Mouse (Mus musculus) cerebellum, postnatal 10 days (tissue): ENCODE results near the gene Mup19.
A peak's percentile ranks its signal among the peaks of the same experiment; 100 is the strongest.
"Not testable (repeated sequence)": the region's sequence is repeated elsewhere in the genome, so short reads cannot be mapped to it uniquely, and the experiment has no call there.

Experiments used
- DNase-seq, 2 experiments: peaks; one replicate each; pipeline ENCODE4 v3.0.0; 2021; ENCODE audit warnings: mixed read lengths in 2 of 2

Gene Mup19

DNA sequence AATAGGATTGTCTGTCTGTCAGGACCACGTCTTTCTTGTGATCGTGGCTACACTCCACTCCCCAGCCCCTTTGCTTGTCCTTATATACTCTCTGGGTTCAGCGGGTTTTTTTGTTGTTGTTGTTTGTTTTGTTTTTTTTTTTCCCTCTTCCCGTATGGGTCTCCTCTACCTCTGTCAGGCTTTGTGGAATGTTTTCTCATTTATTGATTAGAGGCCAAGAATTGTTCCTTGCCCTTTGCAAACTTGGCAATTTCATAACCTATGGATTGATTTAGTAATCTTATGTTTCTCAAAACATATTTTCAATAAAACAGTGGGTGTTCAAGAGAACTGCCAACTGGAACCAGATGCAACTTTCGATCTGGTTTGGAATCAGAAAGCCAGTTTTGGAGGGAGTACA lies at the start of gene Mup19:
TSS of gene Mup19 (minus strand) at position 101 of the 400 bp plus-strand sequence.
- not testable (repeated sequence) for DNase-seq

DNA sequence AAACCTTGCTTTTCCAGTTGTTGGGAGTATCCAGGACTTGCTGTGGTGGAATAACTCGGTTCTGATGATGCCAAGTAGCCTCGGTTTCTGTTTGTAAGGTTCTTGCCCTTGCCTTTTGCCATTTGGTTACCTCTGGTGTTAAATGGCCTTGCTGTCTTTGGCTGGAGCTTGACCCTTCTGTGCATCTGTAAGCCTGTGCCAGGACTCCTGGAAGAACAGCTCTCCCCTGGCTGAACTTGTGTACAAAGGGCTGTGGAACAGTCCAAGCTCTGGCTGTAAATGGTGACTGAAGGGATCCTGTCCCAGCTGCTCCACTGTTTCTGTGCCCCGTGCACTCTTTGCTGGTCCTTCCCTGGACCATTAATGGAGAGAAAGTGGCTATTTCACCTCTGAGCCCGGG lies 47.1 kb upstream of the Mup19 start:
- DNase-seq, result no peak

- no peak for DNase-seq
These were observed 41.1 kb upstream of the Mup19 start for GRCm38 (mm10) chr4:61823185-61823584.

DNA sequence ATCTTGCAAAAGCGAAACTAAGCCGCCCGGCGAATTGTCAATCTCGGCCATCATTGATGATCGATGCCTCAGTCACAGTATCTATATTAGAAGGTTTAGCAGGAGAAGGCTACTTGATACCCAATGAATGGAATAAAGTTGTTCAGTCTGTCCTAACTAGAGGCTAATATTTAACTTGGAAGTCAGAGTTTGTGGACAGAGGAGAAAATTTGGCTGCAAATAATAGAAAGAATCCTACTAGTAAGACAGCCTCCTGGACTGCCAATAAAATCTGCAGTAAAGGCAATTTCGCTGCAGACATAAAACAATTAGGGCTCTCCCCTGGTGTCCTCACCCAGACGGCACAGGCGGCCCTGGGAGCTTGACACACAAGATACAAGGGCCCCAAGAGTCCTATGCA lies 40.5 kb upstream of the Mup19 start:
- not testable (repeated sequence) for DNase-seq

DNA sequence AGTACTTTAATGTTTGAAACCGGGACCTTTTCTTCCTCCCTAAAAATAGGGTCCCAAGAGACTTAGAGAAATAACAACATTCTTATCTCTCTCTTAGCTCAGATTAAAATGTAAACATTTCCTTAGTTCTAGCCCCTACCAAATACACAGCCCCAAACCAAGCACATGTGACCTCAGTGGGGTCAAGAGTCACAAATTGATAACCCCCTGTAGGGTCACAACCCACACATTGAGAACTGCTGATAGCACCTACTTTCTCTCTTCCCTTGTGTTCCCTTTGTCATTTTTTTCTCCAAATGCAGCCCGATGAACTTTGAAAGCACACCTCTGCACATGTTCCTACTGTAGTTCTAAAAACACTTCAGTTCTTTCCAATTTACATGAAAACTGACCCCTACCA lies 33.5 kb upstream of the Mup19 start:
- no peak for DNase-seq

DNA sequence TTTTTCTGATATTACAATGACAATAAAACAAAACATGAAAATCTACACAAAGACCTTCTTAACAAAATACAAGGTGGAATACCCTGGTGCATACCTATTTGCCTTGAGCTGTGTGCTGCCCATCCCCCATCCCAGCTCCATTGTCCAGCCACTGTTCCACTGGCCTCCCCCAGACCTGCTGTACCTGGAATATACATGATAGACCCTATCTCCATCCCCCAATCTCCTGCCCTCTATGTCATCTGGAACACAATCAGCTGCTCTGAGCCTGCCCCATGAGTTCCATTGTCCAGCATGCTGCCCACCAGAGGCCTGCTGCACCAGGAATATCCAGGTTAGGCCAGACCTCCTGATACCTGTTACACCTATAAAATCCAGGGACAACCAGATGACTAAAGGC lies 31.4 kb upstream of the Mup19 start:
- DNase-seq, result no peak

- DNase-seq, result peak; percentile 57 to 61
These were observed 29.1 kb upstream of the Mup19 start for GRCm38 (mm10) chr4:61811193-61811592.

GRCm38 (mm10) chr4:61808926-61809325 lies 26.9 kb upstream of the Mup19 start:
- not testable (repeated sequence) for DNase-seq

GRCm38 (mm10) chr4:61789699-61790098 lies 7.6 kb upstream of the Mup19 start:
- DNase-seq, result not testable (repeated sequence)

DNA sequence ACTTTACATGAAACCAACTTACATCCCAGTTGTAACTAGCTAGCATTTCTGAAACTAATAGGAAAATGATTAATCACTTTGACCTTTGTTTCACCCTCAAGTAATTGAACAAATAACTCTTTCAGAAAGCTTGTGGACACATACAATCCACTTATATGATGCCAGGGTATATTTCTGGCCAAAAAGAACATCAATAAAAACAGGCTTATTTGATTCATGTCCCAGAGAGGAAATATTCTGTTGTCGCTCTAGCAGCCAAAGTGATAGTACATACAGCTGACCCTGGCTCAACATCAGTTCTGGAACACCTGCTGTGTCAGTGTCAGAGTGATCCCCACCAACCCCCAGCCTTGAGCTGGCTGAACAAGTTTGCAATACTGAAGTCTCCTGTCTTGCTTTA lies 2.2 kb upstream of the Mup19 start:
- DNase-seq, result not testable (repeated sequence)
